Mouse (Mus musculus): ENCODE measurements around the gene Exo1. TPM values are rescaled to one million over a fixed set of nuclear protein-coding genes. Genes with fewer than 3 reads are reported as not detected.

The Exo1 gene
- polyA plus RNA-seq (2017; shearing (Covaris generic)), result 3.5 TPM

DNA sequence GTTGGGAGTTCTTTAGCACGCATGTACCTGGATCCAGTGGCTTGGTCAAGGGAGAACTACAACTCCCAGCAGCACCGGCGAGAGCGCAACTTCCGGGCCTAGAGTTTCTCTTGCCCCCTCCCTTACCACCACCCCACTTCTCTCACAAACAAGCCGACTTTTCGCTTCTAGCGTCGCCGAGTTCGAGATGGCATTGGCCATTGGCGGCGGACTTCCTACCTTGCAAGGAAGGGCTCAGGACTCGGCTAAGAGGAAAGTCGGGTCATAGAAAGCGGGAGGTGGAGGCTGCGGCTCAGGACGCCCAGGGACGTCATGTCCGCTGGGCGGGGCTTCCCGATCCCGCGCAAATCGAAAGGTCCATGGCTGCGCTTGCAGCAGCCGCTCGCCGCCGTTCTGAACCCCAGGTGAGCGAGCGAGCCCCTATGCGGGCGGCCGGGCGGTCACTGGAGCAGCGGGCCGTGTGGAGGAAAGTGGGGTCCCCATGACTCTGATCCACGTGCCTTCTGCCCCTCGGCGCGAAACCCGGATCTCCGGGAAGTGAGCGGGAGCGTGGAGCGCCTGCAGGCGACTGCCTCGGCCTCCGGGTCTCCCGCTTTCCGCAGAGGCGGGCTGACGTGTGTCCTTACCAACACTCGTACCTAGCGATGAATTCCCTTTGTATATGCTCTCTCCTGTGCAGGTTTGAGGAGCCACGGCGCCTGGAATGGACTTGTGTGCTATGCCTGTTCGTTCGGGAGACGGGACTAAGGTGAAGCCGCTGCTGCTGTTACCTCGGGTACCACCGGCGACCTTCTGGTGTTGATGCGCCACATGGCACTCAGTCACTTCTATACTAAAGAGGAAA lies at the start of gene Exo1:
Gene Exo1, plus strand, starts transcription at position 129 of the 844 bp plus-strand sequence.

GRCm38 (mm10) chr1:175920029-175920428 lies 39.6 kb downstream of the Exo1 start, which contains the start of gene Gm38100:
TSS of gene Gm38100 (plus strand) at chr1:175920329.

Other genes starting within 250 kb of the Exo1 start
- gene Opn3, start 187.8 kb upstream of the Exo1 start, polyA plus RNA-seq (2017; shearing (Covaris generic)), result 0.93 TPM
- 0.62 TPM for gene Chml, start 187.7 kb upstream of the Exo1 start, polyA plus RNA-seq (2017; shearing (Covaris generic))
- gene Wdr64, start 182.0 kb upstream of the Exo1 start, polyA plus RNA-seq (2017; shearing (Covaris generic)), result not detected
- not detected for gene Gm38100, start 39.7 kb downstream of the Exo1 start, polyA plus RNA-seq (2017; shearing (Covaris generic))
- 0.68 TPM for gene Rbm8a2, start 98.5 kb downstream of the Exo1 start, polyA plus RNA-seq (2017; shearing (Covaris generic))